Mouse (Mus musculus) mesoderm, embryonic 11.5 days (tissue): Measurements from ENCODE around the gene Faap100.
A peak's percentile ranks its signal among the peaks of the same experiment; 100 is the strongest.

Experiments
- DNase-seq: peaks from one replicate; pipeline ENCODE4 v3.0.0-alpha.2; 2012; ENCODE audit warnings: low read depth, low spot score

The Faap100 gene

GRCm38 (mm10) chr11:120376302-120377160 is 2.0 kb downstream of the Faap100 start:
- no peak for DNase-seq

- no peak for DNase-seq
Measured at GRCm38 (mm10) chr11:120375324-120375723, 3.2 kb downstream of the Faap100 start.

GRCm38 (mm10) chr11:120373820-120374586 is 4.6 kb downstream of the Faap100 start:
- DNase-seq: no peak

GRCm38 (mm10) chr11:120373025-120373424 is 5.5 kb downstream of the Faap100 start:
- DNase-seq: no peak

GRCm38 (mm10) chr11:120369656-120370055 is 8.9 kb downstream of the Faap100 start:
- DNase-seq: peak; percentile 60

GRCm38 (mm10) chr11:120366443-120367027 is 12.0 kb downstream of the Faap100 start:
- no peak for DNase-seq

- DNase-seq: no peak
Measured at GRCm38 (mm10) chr11:120362891-120363290, 15.7 kb downstream of the Faap100 start.

- DNase-seq: no peak
Measured at GRCm38 (mm10) chr11:120361295-120361694, 17.3 kb downstream of the Faap100 start, which contains the start of gene Fscn2. Gene Fscn2 (plus strand): TSS chr11:120361534.

GRCm38 (mm10) chr11:120360755-120361154 is 17.8 kb downstream of the Faap100 start:
- no peak for DNase-seq

- DNase-seq: peak; percentile 30
Measured at GRCm38 (mm10) chr11:120360062-120360461, 18.5 kb downstream of the Faap100 start.

GRCm38 (mm10) chr11:120359391-120359790 is 19.2 kb downstream of the Faap100 start:
- no peak for DNase-seq

GRCm38 (mm10) chr11:120357791-120358401 is 20.7 kb downstream of the Faap100 start:
- peak; percentile 77 for DNase-seq

GRCm38 (mm10) chr11:120356900-120357299 is 21.7 kb downstream of the Faap100 start:
- no peak for DNase-seq

GRCm38 (mm10) chr11:120356319-120356840 is 22.2 kb downstream of the Faap100 start:
- no peak for DNase-seq

GRCm38 (mm10) chr11:120355277-120356039 is 23.1 kb downstream of the Faap100 start:
- no peak for DNase-seq

- no peak for DNase-seq
Measured at GRCm38 (mm10) chr11:120354304-120355276, 24.0 kb downstream of the Faap100 start.

GRCm38 (mm10) chr11:120353500-120354303 is 24.9 kb downstream of the Faap100 start:
- DNase-seq: peak; percentile 39

GRCm38 (mm10) chr11:120352571-120353290 is 25.8 kb downstream of the Faap100 start:
- peak; percentile 68 for DNase-seq
